Mouse (Mus musculus) testis, adult 2 months (tissue): ENCODE results near the gene Creb5.

Source experiments
- CTCF ChIP-seq: fragments of 200-500 bp; IDR thresholded peaks from 2 replicates; pipeline ENCODE4 v1.5.1; 2012; ENCODE audit warnings: low read depth, mild to moderate bottlenecking, inconsistent platforms, low read length, moderate library complexity; ENCODE audit not compliant: control insufficient read depth, insufficient read depth, insufficient replicate concordance
- POLR2A ChIP-seq: fragments of 200-500 bp; IDR thresholded peaks from 2 replicates; pipeline ENCODE4 v1.6.1; 2012; ENCODE audit warnings: low read depth, mild to moderate bottlenecking, inconsistent platforms, low read length, moderate library complexity; ENCODE audit not compliant: control insufficient read depth

DNA sequence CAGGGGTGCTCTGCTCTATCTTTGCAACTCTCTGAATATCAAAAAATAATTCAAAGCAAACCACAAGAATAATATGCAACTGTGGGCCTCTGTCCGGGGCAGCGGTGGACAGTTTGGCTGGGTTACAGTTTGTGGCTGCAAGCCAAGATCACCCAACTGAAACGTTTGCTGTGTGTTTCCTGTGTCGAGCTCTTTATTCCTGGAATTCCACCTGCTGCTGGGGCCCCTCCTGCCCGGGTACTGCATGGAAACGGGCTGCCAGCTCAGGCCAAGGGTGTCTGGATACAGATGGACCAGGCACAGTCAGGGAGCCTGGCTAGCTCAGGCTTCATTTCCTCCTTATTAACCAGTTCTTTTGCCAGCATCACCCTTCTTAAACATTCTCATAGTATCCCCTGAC is 269.0 kb downstream of the Creb5 start:
- TF ChIP-seq CTCF (no peak), POLR2A (no peak)
